Mouse (Mus musculus) frontal cortex, adult 2 months (tissue): ENCODE measurements around the gene Lemd1. TPM values are rescaled to one million over a fixed set of nuclear protein-coding genes. Genes with fewer than 3 reads are reported as not detected.
A peak's percentile ranks its signal among the peaks of the same experiment; 100 is the strongest.

Experiments
- DNase-seq, 2 experiments: peaks; one replicate each; pipeline ENCODE4 v3.0.0; 2022; ENCODE audit warnings: low spot score in 1 of 2; ENCODE audit errors: extremely low spot score in 1 of 2
- polyA plus RNA-seq: library from polyadenylated mRNA; depleted of rRNA; stranded (reverse); fragments of >200 nt; gene quantifications from 2 replicates; pipeline ENCODE4 v1.2.3, GENCODE M21; 2012

Lemd1 gene
- polyA plus RNA-seq, 1 experiment = 10.7 TPM

- DNase-seq = peak; percentile 86 to 87
Observed at GRCm38 (mm10) chr1:132200562-132201510, 9.6 kb downstream of the Lemd1 start.

GRCm38 (mm10) chr1:132201511-132201860 lies 10.3 kb downstream of the Lemd1 start:
- DNase-seq = no peak

DNA sequence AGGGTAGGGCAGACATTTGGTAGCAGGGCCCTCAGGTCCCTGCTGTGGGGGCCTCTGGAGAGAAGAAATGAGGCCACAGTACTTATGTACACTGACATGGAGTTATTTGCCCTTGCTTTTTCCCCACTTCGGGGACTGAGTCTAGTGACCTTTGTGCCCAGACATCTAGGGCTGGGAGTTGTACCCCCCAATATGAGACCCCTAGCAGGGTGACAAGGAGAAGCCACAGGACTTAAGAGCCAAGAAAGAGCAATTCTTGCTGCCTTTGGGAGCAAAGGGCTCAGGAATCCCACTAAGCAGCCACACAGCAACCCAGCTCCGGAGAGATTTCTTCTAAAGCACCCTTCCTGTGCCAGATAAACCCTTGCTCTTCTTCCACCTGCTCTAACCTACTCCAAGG lies 10.7 kb downstream of the Lemd1 start:
- no peak for DNase-seq

- DNase-seq = peak; percentile 68 to 69
Observed at GRCm38 (mm10) chr1:132202771-132203170, 11.5 kb downstream of the Lemd1 start.

GRCm38 (mm10) chr1:132205958-132206357 lies 14.7 kb downstream of the Lemd1 start:
- DNase-seq = no peak

GRCm38 (mm10) chr1:132206828-132207227 lies 15.6 kb downstream of the Lemd1 start:
- no peak for DNase-seq

DNA sequence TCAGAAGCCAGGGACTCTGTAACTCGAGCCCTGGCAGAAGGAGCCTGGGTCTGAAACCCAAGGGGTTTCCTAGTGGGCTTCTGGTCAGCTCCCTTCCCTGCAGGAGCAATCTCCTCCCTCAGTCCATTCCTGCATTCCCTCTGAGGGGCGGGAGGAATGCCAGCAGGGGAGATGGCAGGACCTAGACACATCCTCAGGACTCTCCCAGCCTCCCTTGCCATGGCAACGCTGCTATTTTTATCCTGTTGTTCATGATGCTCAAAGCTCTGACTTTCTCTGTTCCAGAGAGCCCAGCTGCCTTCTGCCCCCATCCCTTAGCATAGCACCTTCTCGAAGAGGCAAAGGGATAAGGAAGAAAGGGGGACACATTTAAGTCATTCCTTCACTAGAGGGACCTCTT lies 16.9 kb downstream of the Lemd1 start:
- peak; percentile 73 to 80 for DNase-seq

DNA sequence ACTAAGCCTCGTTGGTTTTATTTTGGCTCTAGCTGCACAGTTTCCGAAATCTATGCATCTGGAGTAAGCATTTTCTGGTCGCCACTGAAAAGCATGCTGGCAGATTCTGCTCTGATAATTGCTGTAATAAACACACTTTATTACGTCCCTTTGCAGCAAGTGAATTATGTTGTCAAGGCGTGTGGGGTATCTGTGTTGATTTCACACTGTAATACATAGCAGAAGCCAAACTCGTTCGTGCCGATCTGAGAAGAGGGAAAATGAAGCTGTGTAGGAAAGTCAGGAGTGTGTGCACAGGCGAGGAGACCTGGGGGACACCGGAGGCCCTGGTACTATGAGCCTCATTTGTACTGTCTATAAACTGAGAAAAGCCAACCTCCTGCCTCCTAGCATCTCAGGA lies 18.2 kb downstream of the Lemd1 start:
- no peak for DNase-seq

DNA sequence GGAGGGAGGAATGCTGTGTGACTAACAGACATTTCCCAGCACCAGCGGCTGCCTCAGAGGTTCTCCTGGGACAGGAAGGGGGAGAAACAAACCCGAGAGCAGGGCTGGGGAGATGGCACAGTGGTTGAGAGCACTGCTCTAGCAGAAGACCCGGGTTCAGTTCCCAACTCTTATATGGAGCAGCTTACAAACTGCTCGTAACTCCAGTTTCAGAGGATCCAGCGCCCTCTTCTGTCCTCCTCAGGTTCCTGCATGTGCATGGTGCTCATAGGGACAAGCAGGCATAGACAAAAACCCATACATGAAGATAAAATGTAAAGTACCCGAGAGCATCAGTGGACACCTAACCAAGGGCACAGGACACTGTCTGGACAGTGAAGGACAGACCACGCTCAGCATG lies 19.7 kb downstream of the Lemd1 start:
- peak in 1 of 2 experiments; percentile 59 for DNase-seq

DNA sequence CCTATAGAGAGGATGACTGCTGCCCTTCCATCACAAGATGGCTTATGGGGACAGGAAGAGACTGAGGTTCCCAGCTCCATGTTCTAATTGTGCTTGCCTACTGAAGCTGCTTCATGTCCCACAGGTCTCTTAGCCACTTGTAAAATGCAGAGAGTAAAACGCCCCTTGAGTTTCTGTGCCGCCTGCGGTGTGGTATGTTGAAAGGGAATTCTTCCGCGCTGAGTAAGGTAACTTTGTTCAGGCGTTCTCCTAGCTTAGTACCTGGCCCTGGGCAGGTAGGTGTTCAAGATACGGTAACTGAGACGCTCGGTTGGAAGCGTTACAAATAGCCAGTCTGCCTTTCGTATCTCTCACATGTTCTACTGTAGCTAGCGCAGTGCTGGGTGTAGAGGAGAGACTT lies 20.4 kb downstream of the Lemd1 start:
- DNase-seq = no peak

- peak; percentile 90 to 94 for DNase-seq
Observed at GRCm38 (mm10) chr1:132212218-132212617, 21.0 kb downstream of the Lemd1 start.

DNA sequence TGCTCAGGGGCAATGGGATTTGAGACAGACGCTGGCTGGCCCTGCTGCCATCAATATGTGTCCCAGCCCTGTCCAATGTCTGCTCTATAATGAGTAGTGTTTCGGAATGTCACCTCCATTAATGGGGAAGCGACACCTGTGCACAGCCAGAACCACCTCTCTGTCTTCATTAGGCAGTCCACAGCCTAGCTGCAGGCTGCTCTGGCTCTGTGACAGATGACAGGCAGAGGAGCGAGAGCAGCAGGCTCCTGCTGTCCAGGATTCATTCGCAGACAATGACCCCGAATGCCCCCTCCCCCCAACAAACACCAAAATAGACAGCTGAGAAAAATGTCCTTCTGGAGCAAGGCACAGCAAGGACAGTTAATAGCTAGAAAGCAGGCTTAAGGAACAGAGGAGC lies 21.8 kb downstream of the Lemd1 start:
- no peak for DNase-seq

GRCm38 (mm10) chr1:132216276-132216675 lies 25.0 kb downstream of the Lemd1 start:
- DNase-seq = no peak

DNA sequence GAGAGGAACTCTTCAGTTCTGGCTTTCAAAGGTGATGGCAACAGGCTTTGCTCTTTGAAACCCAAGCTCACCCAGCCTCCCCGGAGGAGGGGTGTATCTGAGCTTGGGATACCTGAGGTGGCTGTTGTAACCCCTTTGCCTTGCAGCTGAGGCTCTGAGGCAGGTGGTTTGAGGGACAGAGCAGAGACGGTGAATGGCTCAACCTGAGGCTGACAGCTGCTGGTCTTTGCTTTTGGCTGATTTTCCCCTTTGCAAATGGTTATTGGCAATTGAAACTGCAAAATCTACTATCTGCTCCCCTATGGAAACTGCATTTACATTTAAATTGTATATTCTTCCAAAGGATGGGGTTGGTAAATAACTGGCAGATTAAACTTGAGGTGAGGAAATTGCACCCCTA lies 30.4 kb downstream of the Lemd1 start:
- no peak for DNase-seq

DNA sequence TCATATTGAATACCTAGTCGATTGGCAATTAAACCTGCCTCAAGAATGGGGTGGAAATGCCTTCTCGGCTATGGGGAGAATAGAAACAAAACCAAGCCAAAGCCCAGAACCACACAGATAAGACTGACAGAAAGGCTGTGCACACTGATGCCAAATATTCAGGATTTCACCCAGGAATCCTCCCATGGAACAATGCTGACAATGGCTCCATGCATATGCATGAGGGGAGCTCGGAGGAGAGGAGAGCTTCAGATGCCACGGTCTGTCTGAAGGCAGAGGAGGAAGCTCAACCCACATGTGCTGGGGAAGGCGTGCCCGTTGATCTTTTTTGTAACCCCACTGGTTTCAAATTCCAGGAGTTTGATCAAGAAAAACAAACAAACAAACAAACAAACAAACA lies 30.9 kb downstream of the Lemd1 start:
- no peak for DNase-seq

DNA sequence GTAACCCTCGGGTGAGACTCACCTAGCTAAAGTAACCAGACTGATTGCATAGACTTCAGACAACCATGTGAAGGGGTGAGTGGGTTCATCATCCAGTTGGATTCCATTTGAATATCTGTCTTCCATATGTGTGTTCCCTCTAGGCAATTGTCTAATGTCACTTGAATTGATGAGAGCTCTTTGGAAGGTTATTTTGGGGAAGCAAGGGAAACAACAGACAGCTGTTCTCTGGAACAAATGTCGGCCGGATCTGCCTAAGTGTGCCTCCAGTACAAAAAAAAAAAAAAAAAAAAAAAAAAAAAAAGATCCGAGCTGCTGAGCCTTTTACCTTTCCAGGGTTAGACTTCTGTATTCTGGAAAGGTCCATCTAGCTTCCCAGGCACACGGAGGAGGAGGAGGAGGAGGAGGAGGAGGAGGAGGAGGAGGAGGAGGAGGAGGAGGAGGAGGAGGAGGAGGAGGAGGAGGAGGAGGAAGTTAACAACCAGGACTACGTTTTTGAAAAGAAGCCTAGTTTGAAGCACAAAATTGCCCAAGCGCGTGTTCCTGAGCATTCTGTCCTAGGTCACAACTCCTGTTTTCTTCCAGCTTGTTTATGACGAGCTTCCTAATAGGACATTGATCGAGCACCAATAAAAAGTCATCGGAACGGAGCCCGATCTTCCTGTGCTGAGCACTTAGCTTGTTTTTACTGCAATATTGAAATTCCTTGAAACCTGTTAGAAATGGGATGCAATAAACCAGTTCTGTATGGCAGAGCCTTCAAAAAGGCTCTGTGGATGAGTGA lies 35.3 kb downstream of the Lemd1 start:
- no peak for DNase-seq

DNA sequence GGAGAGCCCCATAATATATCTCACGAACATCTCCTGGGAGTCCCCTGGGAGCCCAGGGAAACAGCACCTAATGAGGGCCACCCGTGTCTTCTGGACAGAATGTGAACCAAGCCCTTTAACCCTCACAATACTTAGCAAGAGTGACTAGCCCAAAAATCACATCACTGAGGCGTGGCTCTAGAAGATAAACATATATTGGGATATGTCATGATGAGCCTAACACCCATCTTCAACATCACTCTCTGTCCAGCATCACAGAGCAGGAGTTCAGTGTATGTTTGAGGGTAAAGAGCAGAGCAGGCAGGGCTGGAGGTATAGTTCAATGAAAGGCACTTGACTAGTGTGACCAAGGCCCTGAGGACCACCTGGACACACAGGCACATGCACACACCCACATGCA lies 38.4 kb downstream of the Lemd1 start, which contains the start of gene Gm10188:
Gm10188 (minus strand) TSS at position 101 of the 400 bp plus-strand sequence.
- DNase-seq = no peak

- no peak for DNase-seq
Observed at GRCm38 (mm10) chr1:132231470-132232274, 40.4 kb downstream of the Lemd1 start.

DNA sequence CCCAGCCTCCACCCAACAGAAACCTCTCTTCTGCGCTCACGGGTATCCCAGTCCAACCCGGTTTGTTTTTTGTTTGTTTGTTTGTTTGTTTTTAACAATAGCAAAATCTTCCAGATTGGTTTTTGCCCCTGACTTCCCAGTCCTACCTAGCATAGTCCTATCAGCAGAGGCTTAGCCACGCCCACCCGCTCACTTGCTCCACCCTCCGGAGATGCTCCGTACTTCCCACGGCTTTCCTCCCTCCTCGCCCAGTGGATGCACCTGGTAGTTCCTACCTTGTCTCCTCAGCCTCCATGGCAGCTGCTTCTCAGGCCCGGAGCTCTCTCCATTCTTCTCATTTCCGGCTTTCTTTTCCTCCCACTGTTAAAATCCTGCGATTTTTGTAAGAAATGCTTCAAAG lies 42.3 kb downstream of the Lemd1 start:
- DNase-seq = no peak

- no peak for DNase-seq
Observed at GRCm38 (mm10) chr1:132234757-132235273, 43.6 kb downstream of the Lemd1 start.
